17 mouse cellular contexts compared by ENCODE assay signal in the genomic region with DNA sequence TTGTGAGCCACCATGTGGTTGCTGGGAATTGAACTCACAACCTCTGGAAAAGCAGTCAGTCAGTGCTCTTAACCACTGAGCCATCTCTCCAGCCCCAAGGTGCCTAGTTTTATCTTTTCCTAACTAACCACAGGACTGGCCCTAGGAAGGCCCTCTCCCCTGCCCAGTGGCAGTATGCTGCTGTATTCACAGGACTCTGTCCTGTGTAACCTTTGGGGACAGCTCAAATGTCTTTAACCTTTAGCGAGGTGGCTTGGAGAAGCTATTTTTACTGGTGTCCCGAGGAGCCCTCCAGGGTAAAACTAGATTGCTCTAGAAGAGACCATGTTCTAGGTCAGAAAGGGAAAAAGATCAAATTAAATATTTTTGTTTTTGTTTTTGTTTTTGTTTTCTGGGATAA.
"Had no signal": no experiment of that assay in that cellular context is flagged by ENCODE, and none has a peak within 500 bp of the region (broad histone marks: within the 10 kb centered on the region; RNA-seq: fewer than 3 reads in every experiment).

No protein-coding gene starts in this region.

- DNase-seq: retina, postnatal 1 day; right cerebral cortex, adult 18-20 months; right cerebral cortex, postnatal 14 days; right cerebral cortex, postnatal 25 days; right cerebral cortex, postnatal 4 days; spleen, adult 18-20 months; thymus, adult 18-20 months; thymus, adult 2 months; thymus, postnatal 14 days; thymus, postnatal 25 days; thymus, postnatal 36 days; thymus, postnatal 4 days had no signal

- H3K4me3 ChIP-seq: neural tube, embryonic 12.5 days; neural tube, embryonic 13.5 days; neural tube, embryonic 15.5 days; stomach, embryonic 15.5 days had no signal

- H3K27ac ChIP-seq: neural tube, embryonic 12.5 days; neural tube, embryonic 13.5 days; neural tube, embryonic 15.5 days; stomach, embryonic 15.5 days; stomach, postnatal 0 days had no signal
